Mouse (Mus musculus): ENCODE measurements around the gene Stx6.

Stx6 gene

GRCm38 (mm10) chr1:155233931-155234607, 75.6 kb downstream of the Stx6 start:
- in situ Hi-C loops (cut with MboI) = no loop called here

GRCm38 (mm10) chr1:155235641-155236040, 77.1 kb downstream of the Stx6 start:
- in situ Hi-C loops (cut with MboI) = no loop called here

- in situ Hi-C loops (cut with MboI) = no loop called here
Observed at GRCm38 (mm10) chr1:155236306-155237024, 78.0 kb downstream of the Stx6 start.

GRCm38 (mm10) chr1:155237390-155237789, 78.9 kb downstream of the Stx6 start:
- in situ Hi-C loops (cut with MboI) = no loop called here

- in situ Hi-C loops (cut with MboI) = no loop called here
Observed at GRCm38 (mm10) chr1:155238126-155238525, 79.6 kb downstream of the Stx6 start.

- in situ Hi-C loops (cut with MboI) = no loop called here
Observed at GRCm38 (mm10) chr1:155239169-155239568, 80.7 kb downstream of the Stx6 start.

- in situ Hi-C loops (cut with MboI) = no loop called here
Observed at GRCm38 (mm10) chr1:155239962-155240717, 81.6 kb downstream of the Stx6 start.

GRCm38 (mm10) chr1:155241701-155242487, 83.4 kb downstream of the Stx6 start:
- in situ Hi-C loops (cut with MboI) = no loop called here

GRCm38 (mm10) chr1:155242488-155242745, 83.9 kb downstream of the Stx6 start:
- in situ Hi-C loops (cut with MboI) = no loop called here

- in situ Hi-C loops (cut with MboI) = no loop called here
Observed at GRCm38 (mm10) chr1:155243797-155244770, 85.6 kb downstream of the Stx6 start, which contains the start of gene BC034090. Gene BC034090, minus strand, starts transcription at chr1:155244444.

GRCm38 (mm10) chr1:155244771-155245211, 86.3 kb downstream of the Stx6 start:
- in situ Hi-C loops (cut with MboI) = no loop called here

GRCm38 (mm10) chr1:155245516-155245915, 87.0 kb downstream of the Stx6 start:
- in situ Hi-C loops (cut with MboI) = no loop called here

GRCm38 (mm10) chr1:155247441-155247840, 88.9 kb downstream of the Stx6 start:
- in situ Hi-C loops (cut with MboI) = no loop called here

GRCm38 (mm10) chr1:155248041-155248440, 89.5 kb downstream of the Stx6 start:
- in situ Hi-C loops (cut with MboI) = no loop called here

- in situ Hi-C loops (cut with MboI) = no loop called here
Observed at GRCm38 (mm10) chr1:155249896-155250295, 91.4 kb downstream of the Stx6 start.

- in situ Hi-C loops (cut with MboI) = no loop called here
Observed at GRCm38 (mm10) chr1:155250531-155251135, 92.1 kb downstream of the Stx6 start.

GRCm38 (mm10) chr1:155251596-155251995, 93.1 kb downstream of the Stx6 start:
- in situ Hi-C loops (cut with MboI) = no loop called here

- in situ Hi-C loops (cut with MboI) = no loop called here
Observed at GRCm38 (mm10) chr1:155252631-155253121, 94.2 kb downstream of the Stx6 start.

- in situ Hi-C loops (cut with MboI) = no loop called here
Observed at GRCm38 (mm10) chr1:155253126-155253525, 94.6 kb downstream of the Stx6 start.

- in situ Hi-C loops (cut with MboI) = no loop called here
Observed at GRCm38 (mm10) chr1:155254309-155254708, 95.8 kb downstream of the Stx6 start.

Data from mature B cell (primary cell).